Mouse (Mus musculus) cerebellum, adult 9-11 months (tissue): ENCODE data around the gene Mrnip.

Source experiments
- DNase-seq: peaks from one replicate; pipeline ENCODE4 v3.0.0; 2022

The Mrnip gene

DNA sequence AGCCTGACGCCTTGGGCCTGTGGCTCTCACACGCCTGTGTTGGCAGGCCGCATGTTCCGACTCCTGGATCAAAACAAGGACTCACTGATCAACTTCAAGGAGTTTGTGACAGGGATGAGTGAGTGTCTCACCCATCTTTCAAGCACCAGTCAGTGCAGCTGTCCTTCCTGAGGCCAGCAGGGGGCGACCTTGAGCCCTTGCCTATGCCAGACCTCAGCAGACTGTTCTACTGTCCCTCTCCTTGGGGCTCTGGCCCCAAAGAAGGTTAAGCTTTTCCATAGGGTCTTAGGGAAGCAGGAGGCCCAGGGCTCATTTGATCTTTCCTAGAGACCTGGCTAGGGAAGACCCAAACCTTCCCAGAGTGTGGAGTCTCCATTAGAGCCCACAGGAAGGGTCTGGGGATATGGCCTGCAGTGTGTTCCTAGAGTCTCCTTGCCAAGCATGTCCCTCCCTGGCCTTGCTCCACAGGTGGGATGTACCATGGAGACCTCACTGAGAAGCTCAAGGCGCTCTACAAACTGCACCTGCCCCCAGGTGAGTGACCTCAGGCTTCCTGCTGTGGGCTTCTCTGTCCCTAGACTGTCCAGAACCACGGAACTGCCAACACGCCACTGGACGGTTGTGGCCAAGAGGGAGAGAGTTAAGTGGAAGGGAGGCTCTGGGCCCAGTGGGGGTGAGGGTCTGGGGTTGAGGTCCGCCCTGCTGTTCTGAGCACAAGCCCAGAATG lies 12.5 kb upstream of the Mrnip start:
- DNase-seq, result no peak

- DNase-seq, result no peak
Observed at GRCm38 (mm10) chr11:50162338-50163050, 11.8 kb upstream of the Mrnip start.

DNA sequence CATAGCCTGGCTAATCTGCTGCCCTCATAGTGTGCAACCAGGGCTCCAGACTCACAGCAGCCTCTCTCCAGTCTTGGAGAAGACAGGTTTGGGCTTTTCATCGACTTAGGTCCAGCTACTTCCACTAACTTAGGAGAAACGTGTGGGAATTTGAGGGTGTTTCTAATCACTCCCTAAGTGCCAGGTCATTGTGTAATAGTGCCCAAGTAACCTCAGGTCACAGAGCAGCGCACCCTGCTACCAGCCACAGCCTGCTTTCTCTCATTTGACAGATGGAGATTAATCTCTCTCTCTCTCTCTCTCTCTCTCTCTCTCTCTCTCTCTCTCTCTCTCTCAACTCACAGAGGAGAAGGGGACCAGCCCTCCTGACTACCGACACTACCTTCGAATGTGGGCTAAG lies 5.9 kb upstream of the Mrnip start:
- no peak for DNase-seq

GRCm38 (mm10) chr11:50174730-50175187 lies 515 bp downstream of the Mrnip start:
- peak; percentile 98 for DNase-seq

DNA sequence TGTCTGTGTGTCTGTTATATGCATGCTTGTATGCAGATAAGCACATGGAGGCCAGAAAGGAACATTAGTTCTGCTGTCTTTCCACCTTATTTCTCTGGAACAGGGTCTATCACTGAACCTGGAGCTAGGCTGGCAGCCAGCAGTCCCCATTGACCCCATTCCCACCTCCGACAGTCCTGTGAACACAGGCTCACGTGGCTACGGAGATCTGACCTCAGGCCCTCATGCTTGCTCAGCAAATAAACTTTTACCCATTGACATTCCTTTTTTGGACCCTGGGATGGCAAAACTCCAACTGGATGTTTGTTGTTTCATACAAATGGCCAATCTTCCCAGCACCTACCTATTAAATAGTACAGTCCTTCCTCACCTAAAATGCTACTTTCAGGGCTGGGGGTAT lies 2.1 kb downstream of the Mrnip start:
- no peak for DNase-seq

DNA sequence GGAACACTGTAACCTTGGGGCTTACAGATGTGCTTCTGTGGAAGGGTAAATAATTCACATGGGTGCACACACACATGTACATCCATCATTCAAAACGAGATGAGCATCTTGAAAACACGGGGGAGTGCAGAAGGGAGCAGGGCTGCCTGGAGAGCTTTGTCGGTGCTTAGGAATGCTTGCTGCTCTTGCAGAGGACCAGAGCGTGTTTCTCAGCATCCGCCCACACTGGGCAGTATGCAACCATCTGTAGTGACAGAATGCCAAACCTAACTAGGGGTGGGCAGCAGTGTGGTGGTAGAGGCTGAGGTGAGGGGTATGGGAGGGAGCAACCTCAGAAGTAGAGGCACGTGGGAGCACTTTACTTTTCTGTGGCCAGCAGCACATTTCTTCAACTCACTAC lies 2.9 kb downstream of the Mrnip start:
- no peak for DNase-seq

DNA sequence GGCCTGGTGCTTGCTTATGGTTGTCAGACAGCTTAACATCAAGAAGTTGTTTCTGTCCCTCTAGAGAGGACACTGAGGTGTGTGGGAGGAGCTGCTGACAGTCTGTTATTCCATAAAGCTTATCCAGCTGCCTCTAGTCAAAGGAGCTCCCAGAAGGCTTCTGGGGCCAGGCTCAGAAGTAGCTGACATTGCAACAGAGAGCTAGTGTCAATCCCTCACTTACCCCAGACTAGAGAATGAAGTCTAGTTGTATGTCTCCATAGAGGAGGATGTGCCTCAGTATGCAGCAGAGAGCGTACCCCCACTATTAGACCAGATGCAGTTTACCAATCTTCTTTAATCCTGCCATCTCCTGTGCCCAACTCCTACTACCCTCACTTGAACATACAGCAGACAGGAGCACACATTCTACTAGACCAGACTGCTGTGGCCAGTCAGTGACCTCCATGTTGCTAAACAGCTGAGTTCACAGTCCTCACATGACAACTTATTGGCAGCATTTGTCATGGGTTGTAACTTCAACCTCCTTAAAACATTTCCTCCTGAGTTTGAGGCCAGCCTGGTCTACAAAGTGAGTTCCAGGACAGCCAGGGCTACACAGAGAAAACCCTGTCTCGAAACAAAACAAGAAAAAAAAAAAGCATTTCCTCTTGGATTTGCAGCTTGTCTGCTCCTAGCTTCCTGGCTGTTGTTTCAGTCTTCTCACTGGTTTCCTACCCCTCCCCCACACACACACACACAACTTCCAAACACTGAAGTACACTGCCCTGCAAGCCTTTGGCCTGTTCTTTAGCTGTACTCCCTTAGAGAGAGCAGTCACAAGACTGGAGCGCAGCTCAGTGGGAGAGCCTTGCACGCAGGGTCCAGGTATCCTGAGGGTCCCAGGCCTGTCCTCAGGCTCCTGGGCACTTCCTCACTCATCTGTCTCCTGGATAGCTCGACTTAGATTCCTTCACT lies 4.6 kb downstream of the Mrnip start:
- no peak for DNase-seq

- DNase-seq, result no peak
Observed at GRCm38 (mm10) chr11:50180478-50181231, 6.4 kb downstream of the Mrnip start.

- DNase-seq, result no peak
Observed at GRCm38 (mm10) chr11:50182702-50183101, 8.5 kb downstream of the Mrnip start.

DNA sequence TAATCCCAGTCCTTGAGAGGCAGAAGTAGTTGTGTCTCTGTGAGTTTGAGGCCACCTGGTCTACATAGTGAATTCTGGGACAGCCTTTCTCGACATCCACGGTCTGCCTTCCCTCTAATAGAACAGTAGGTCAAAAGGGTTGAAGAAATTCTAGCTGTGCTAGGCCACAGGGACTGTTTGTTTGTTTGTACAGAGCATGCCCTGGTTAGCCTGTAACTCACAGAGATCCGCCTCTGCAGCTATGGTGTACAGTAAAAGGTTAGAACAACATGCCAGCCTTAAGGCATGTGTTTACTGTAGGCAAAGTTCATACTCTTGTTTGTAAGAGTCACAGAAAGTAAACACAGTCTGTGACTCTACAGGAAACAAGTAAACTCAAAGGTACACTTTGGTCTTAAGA lies 10.5 kb downstream of the Mrnip start:
- DNase-seq, result no peak

GRCm38 (mm10) chr11:50188682-50189081 lies 14.4 kb downstream of the Mrnip start:
- no peak for DNase-seq

DNA sequence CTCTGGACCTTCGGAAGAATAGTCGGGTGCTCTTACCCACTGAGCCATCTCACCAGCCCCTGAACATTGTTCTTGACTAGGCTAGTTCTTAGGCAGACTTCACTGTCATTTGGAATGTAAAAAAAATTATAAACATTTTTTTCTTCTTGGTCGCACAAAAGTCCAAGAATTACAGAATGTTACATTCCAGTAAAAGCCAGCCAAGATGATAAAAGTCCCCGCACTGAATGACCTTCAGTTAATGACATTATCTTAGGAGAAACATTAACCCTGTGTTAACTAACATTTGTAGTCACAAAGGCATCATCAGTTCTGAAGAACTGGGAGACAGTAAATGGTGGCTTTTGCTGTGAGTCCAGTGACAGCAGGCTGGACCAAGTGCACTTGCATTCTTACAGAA lies 16.1 kb downstream of the Mrnip start:
- DNase-seq, result no peak

- no peak for DNase-seq
Observed at GRCm38 (mm10) chr11:50192278-50192677, 18.0 kb downstream of the Mrnip start.

GRCm38 (mm10) chr11:50194070-50194469 lies 19.8 kb downstream of the Mrnip start:
- no peak for DNase-seq

GRCm38 (mm10) chr11:50194793-50195192 lies 20.5 kb downstream of the Mrnip start:
- DNase-seq, result no peak

DNA sequence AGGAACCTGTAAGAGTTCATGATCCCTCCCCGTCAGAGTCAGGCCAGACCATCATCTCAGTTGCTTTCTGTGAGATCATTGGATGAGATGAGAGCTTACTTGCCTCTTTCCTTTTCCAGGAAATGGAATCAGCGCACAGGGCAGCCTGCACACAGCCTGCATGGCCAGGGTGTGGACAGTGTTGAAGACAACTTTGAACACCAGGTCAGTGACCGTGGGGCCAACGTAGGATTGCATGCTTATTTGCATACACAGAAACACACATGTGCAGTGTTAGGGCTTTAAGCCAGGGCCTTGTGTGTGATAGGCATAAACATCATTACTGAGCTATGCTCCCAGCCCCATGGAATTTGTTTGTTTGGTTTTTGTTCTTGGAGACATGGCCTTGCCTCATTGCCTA lies 23.3 kb downstream of the Mrnip start:
- DNase-seq, result no peak

DNA sequence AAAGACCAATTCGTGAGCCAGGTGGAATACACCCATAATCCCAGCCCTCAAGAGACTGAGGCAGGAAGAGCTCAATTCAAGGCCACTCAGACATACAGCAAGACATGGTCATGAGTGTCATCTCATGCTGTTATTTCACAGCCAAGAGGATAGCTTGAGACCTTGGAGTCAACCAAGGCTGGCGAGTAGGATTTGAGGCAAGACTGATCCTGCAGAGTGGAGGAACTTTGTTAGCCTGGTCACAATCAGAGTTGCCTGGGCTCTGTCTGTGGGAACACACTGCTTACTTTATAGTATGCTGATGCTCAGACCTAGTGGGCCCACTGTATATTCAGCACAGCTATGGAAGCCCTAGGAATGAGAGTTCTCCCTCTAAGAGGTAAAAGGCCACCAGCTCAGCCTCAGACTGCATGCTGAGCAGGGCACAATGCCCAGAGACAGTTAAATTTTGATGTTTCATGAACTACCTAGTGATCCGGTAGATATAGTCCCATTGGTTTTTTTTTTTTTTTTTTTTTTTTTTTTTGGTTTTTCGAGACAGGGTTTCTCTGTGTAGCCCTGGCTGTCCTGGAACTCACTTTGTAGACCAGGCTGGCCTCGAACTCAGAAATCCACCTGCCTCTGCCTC lies 24.1 kb downstream of the Mrnip start:
- DNase-seq, result no peak

DNA sequence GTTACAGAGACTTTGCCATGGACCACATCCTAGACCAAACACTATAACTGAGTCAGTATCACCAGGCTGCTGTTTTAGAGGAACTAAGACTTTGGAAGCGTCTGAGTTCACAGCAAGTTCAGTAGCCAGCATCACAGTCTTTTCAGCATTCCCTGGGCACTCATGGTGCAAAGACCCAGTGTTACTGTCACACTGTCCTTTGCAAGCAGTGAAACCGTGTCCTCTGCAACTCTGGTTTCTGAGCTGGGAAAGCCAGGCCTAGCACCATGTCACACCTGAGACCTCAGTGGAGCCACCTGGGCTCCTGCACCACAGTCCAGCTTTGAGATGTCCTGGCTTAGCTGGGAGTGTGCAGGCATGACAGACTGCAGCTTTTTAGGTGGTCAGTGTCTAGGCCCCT lies 24.7 kb downstream of the Mrnip start:
- DNase-seq, result no peak

GRCm38 (mm10) chr11:50200613-50201012 lies 26.4 kb downstream of the Mrnip start:
- no peak for DNase-seq

- no peak for DNase-seq
Observed at GRCm38 (mm10) chr11:50201590-50201989, 27.3 kb downstream of the Mrnip start.

DNA sequence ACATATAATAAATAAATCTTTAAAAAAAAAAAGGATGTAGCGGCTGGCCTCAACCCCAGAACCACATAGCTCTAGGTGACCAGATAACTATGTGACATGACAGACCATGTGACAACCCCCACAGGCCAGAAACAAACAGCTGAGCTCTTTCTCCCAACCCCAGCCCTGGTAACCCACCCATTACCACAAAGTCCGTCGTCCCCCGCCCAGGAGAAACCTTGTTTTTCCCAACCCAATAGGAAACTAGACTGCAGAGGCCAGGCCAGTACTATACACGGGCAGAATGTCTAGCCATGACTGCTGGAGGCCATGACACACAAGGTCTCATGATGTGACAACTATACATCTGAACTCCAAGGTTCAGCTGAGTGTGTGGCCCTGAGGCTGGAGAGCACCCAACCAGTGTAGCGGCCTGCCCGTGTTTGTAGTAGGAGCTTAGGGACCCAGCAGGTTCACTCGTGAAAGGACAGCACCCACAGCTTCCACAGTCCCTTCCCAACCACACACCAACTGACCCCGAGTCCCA lies 29.1 kb downstream of the Mrnip start:
- DNase-seq, result no peak

- peak; percentile 5 for DNase-seq
Observed at GRCm38 (mm10) chr11:50205434-50205833, 31.2 kb downstream of the Mrnip start.
